Mouse (Mus musculus) heart, embryonic 14.5 days (tissue): ENCODE results near the gene Prdx1. TPM values are rescaled to one million over a fixed set of nuclear protein-coding genes. Genes with fewer than 3 reads are reported as not detected.
A peak's percentile ranks its signal among the peaks of the same experiment; 100 is the strongest.

ENCODE experiments used
- ATAC-seq: fragments of 200-750 bp; cut with Nextera tagmentation; 2 replicates; pipeline ENCODE4 v1.8.0; 2017; ENCODE audit warnings: low read depth, moderate TSS enrichment; ENCODE audit not compliant: insufficient number of reproducible peaks, insufficient read depth, low FRiP score
- H3K27ac ChIP-seq, 2 experiments: fragments of 200-500 bp in 1 of 2; fragments of 300-500 bp in 1 of 2; sonication (generic) in 1 of 2; replicated peaks in 1 of 2; 2 replicates each; pipeline ENCODE4 v1.5.1; 2012 to 2014; ENCODE audit warnings: low read depth in 2 of 2, low read length in 2 of 2, control low read depth in 1 of 2, mild to moderate bottlenecking in 1 of 2, mixed read lengths in 1 of 2; ENCODE audit not compliant: control insufficient read depth in 1 of 2, insufficient read depth in 1 of 2
- H3K27me3 ChIP-seq: fragments of 300-500 bp; sonication (generic); 2 replicates; pipeline ENCODE4 v1.6.1; 2014; ENCODE audit warnings: mild to moderate bottlenecking, low read length, control low read depth; ENCODE audit not compliant: control insufficient read depth, insufficient read depth
- H3K36me3 ChIP-seq: fragments of 300-500 bp; sonication (generic); 2 replicates; pipeline ENCODE4 v1.6.1; 2014; ENCODE audit warnings: mild to moderate bottlenecking, control low read depth, low read length, mixed read lengths; ENCODE audit not compliant: control insufficient read depth, insufficient read depth
- H3K4me1 ChIP-seq, 2 experiments: fragments of 200-500 bp in 1 of 2; fragments of 300-500 bp in 1 of 2; sonication (generic) in 1 of 2; 2 replicates each; pipeline ENCODE4 v1.6.1; 2012 to 2014; ENCODE audit warnings: low read length in 2 of 2, control low read depth in 1 of 2, mixed read lengths in 1 of 2; ENCODE audit not compliant: control insufficient read depth in 2 of 2, insufficient read depth in 2 of 2
- H3K4me2 ChIP-seq: fragments of 300-500 bp; sonication (generic); 2 replicates; pipeline ENCODE4 v1.6.1; 2014; ENCODE audit warnings: mild to moderate bottlenecking, low read length
- H3K4me3 ChIP-seq, 2 experiments: fragments of 200-500 bp in 1 of 2; fragments of 300-500 bp in 1 of 2; sonication (generic) in 1 of 2; 2 replicates each; pipeline ENCODE4 v1.5.1; 2012 to 2014; ENCODE audit warnings: low read length in 2 of 2, mild to moderate bottlenecking in 2 of 2, control low read depth in 1 of 2, low read depth in 1 of 2, moderate library complexity in 1 of 2; ENCODE audit not compliant: control insufficient read depth in 1 of 2, insufficient read depth in 1 of 2
- H3K9ac ChIP-seq: fragments of 300-500 bp; sonication (generic); 2 replicates; pipeline ENCODE4 v1.6.1; 2014; ENCODE audit warnings: mild to moderate bottlenecking, low read length
- H3K9me3 ChIP-seq: fragments of 300-500 bp; sonication (generic); 2 replicates; pipeline ENCODE4 v1.6.1; 2016; ENCODE audit warnings: low read length, control low read depth; ENCODE audit not compliant: control insufficient read depth
- WGBS: fragments of 180-500 bp; shearing (Covaris S2); extraction: QIAGEN DNeasy Blood & Tissue Kit; methylation state at CpG from one replicate; pipeline ENCODE4 v1.1.7; 2014; 5-methylcytosine and 5-hydroxymethylcytosine counted together
- polyA plus RNA-seq: library from polyadenylated mRNA; unstranded; fragments of >200 nt; fragmentation: Nextera tagmentation; extraction: Ambion mirVana; gene quantifications from 2 replicates; pipeline ENCODE4 v1.2.1, GENCODE M21; 2014

The Prdx1 gene
- polyA plus RNA-seq, 1 experiment from 2014 or later, result 971 TPM

GRCm38 (mm10) chr4:116725444-116725843 is 40.1 kb downstream of the Prdx1 start:
- Histone ChIP-seq H3K4me2 (no peak overlapping the region), H3K27me3 (no peaks in the 10 kb centered on the region), H3K4me3 (no peak overlapping the region), H3K4me1 (peaks cover 3 to 14% of the 10 kb centered on the region in 2 experiments; a peak in 3 of 4 replicates), H3K9ac (no peak overlapping the region), H3K36me3 (no peaks in the 10 kb centered on the region), H3K27ac (no peak overlapping the region), H3K9me3 (no peaks in the 10 kb centered on the region)
- WGBS, result 68% methylated on average over 5 of the region's 5 CpGs
- ATAC-seq, result no peak

- H3K36me3 ChIP-seq, result no peaks in the 10 kb centered on the region
Measured at GRCm38 (mm10) chr4:116727401-116727800, 42.1 kb downstream of the Prdx1 start.

GRCm38 (mm10) chr4:116729532-116729931 is 44.2 kb downstream of the Prdx1 start:
- Histone ChIP-seq H3K27me3 (no peaks in the 10 kb centered on the region), H3K4me3 (no peak overlapping the region), H3K4me2 (no peak overlapping the region), H3K9ac (no peak overlapping the region), H3K9me3 (no peaks in the 10 kb centered on the region), H3K4me1 (peaks cover 4% of the 10 kb centered on the region in 2 experiments; a peak in 2 of 4 replicates), H3K27ac (no peak overlapping the region), H3K36me3 (no peaks in the 10 kb centered on the region)
- WGBS, result 91% methylated on average over 3 of the region's 3 CpGs
- no peak for ATAC-seq

More at GRCm38 (mm10) chr4:116727401-116727800, 42.1 kb downstream of the Prdx1 start:
- no peak for ATAC-seq
- Histone ChIP-seq H3K9ac (no peak overlapping the region), H3K4me2 (no peak overlapping the region), H3K27me3 (no peaks in the 10 kb centered on the region), H3K9me3 (no peaks in the 10 kb centered on the region), H3K27ac (no peak overlapping the region), H3K4me3 (no peak overlapping the region), H3K4me1 (peaks cover 4 to 6% of the 10 kb centered on the region in 2 experiments; a peak in 3 of 4 replicates)
- WGBS, result 82% methylated on average over 3 of the region's 3 CpGs

GRCm38 (mm10) chr4:116731077-116731476 is 45.7 kb downstream of the Prdx1 start:
- Histone ChIP-seq H3K9ac (no peak overlapping the region), H3K4me1 (peaks cover 4% of the 10 kb centered on the region in 2 experiments; a peak in 2 of 4 replicates), H3K4me3 (no peak overlapping the region), H3K27me3 (no peaks in the 10 kb centered on the region), H3K9me3 (no peaks in the 10 kb centered on the region), H3K4me2 (0 out of 2 replicates have a peak overlapping the region, but pooled peaks have one; percentile 10), H3K36me3 (no peaks in the 10 kb centered on the region), H3K27ac (no peak overlapping the region)
- 30% methylated on average over 9 of the region's 9 CpGs for WGBS
- ATAC-seq, result no peak

- no peak overlapping the region for H3K27ac ChIP-seq
- H3K36me3 ChIP-seq, result no peaks in the 10 kb centered on the region
- WGBS, result 64% methylated on average over 5 of the region's 5 CpGs
- no peaks in the 10 kb centered on the region for H3K27me3 ChIP-seq
- no peak overlapping the region for H3K4me3 ChIP-seq
- no peak overlapping the region for H3K9ac ChIP-seq
- H3K9me3 ChIP-seq, result no peaks in the 10 kb centered on the region
- ATAC-seq, result no peak
- peaks cover 4% of the 10 kb centered on the region in 2 experiments; a peak in 2 of 4 replicates for H3K4me1 ChIP-seq
- no peak overlapping the region for H3K4me2 ChIP-seq
Measured at GRCm38 (mm10) chr4:116732355-116732754, 47.0 kb downstream of the Prdx1 start.

GRCm38 (mm10) chr4:116734996-116735395 is 49.7 kb downstream of the Prdx1 start:
- ATAC-seq, result no peak
- H3K27me3 ChIP-seq, result no peaks in the 10 kb centered on the region
- no peak overlapping the region for H3K4me2 ChIP-seq
- no peaks in the 10 kb centered on the region for H3K36me3 ChIP-seq
- no peaks in the 10 kb centered on the region for H3K9me3 ChIP-seq
- WGBS, result 68% methylated on average over 2 of the region's 2 CpGs
- no peak overlapping the region for H3K9ac ChIP-seq
- no peak overlapping the region for H3K27ac ChIP-seq
- H3K4me1 ChIP-seq, result peaks cover 4% of the 10 kb centered on the region in 2 experiments; a peak in 2 of 4 replicates
- no peak overlapping the region for H3K4me3 ChIP-seq

- no peaks in the 10 kb centered on the region for H3K27me3 ChIP-seq
- 46% methylated on average over 9 of the region's 9 CpGs for WGBS
- no peak overlapping the region for H3K27ac ChIP-seq
Measured at GRCm38 (mm10) chr4:116738972-116739751, 53.8 kb downstream of the Prdx1 start.

More at GRCm38 (mm10) chr4:116738972-116739751, 53.8 kb downstream of the Prdx1 start:
- no peak for ATAC-seq
- no peak overlapping the region for H3K9ac ChIP-seq
- no peaks in the 10 kb centered on the region for H3K36me3 ChIP-seq
- no peak overlapping the region for H3K4me3 ChIP-seq
- H3K4me2 ChIP-seq, result no peak overlapping the region
- H3K9me3 ChIP-seq, result no peaks in the 10 kb centered on the region
- H3K4me1 ChIP-seq, result no peaks in the 10 kb centered on the region
